Mouse (Mus musculus) spleen, postnatal 36 days (tissue): ENCODE measurements around the gene Gm45234.

Experiments used
- DNase-seq, 2 experiments: peaks; one replicate each; pipeline ENCODE4 v3.0.0; 2022; ENCODE audit warnings: low spot score in 2 of 2, mixed read lengths in 1 of 2

Gene Gm45234

GRCm38 (mm10) chr6:124767536-124767919, 11.7 kb upstream of the Gm45234 start:
- DNase-seq = no peak

- DNase-seq = no peak
Observed at GRCm38 (mm10) chr6:124765951-124766350, 10.1 kb upstream of the Gm45234 start.

GRCm38 (mm10) chr6:124759259-124759658, 3.4 kb upstream of the Gm45234 start:
- peak; percentile 79 to 82 for DNase-seq

GRCm38 (mm10) chr6:124758849-124759232, 3.0 kb upstream of the Gm45234 start:
- no peak for DNase-seq

GRCm38 (mm10) chr6:124757909-124758848, 2.4 kb upstream of the Gm45234 start:
- DNase-seq = no peak

GRCm38 (mm10) chr6:124757351-124757880, 1.6 kb upstream of the Gm45234 start:
- no peak for DNase-seq

GRCm38 (mm10) chr6:124756652-124757350, 980 bp upstream of the Gm45234 start:
- peak in 1 of 2 experiments; percentile 50 for DNase-seq

GRCm38 (mm10) chr6:124755306-124755705, 515 bp downstream of the Gm45234 start:
- no peak for DNase-seq

- no peak for DNase-seq
Observed at GRCm38 (mm10) chr6:124753861-124754260, 2.0 kb downstream of the Gm45234 start.

- DNase-seq = no peak
Observed at GRCm38 (mm10) chr6:124750405-124750804, 5.4 kb downstream of the Gm45234 start.

- DNase-seq = no peak
Observed at GRCm38 (mm10) chr6:124746654-124747632, 8.9 kb downstream of the Gm45234 start.

- no peak for DNase-seq
Observed at GRCm38 (mm10) chr6:124746296-124746605, 9.6 kb downstream of the Gm45234 start.

GRCm38 (mm10) chr6:124745490-124746295, 10.1 kb downstream of the Gm45234 start:
- peak; percentile 93 to 94 for DNase-seq

- no peak for DNase-seq
Observed at GRCm38 (mm10) chr6:124744755-124745321, 11.0 kb downstream of the Gm45234 start.

- DNase-seq = no peak
Observed at GRCm38 (mm10) chr6:124743647-124744046, 12.2 kb downstream of the Gm45234 start.

GRCm38 (mm10) chr6:124742839-124743514, 12.8 kb downstream of the Gm45234 start:
- no peak for DNase-seq

- DNase-seq = no peak
Observed at GRCm38 (mm10) chr6:124741842-124742241, 14.0 kb downstream of the Gm45234 start.

- DNase-seq = peak; percentile 89 to 91
Observed at GRCm38 (mm10) chr6:124740888-124741761, 14.7 kb downstream of the Gm45234 start, which contains the start of gene Grcc10. Gene Grcc10 (minus strand): TSS chr6:124741374.
